ENCODE assay signal across 16 mouse cellular contexts in the genomic region with DNA sequence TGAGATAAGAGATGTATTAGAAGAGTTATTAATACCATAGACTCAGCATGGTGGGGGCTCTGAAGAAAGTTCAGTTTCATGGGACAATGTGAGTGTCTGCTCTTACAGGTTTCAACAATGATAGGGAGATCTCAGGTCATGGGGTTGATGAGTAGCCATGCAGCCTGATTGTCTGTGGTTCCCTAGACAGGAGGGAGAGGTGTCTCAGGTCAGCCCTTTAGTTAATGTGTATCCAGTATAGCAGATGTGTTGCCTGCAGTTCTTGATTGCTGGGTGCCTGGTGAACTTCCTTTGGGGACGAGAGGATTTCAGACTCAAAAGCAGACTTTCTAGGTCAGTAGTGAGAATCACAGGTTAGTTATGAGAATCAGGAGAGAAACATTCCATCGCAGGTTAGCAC. TPM values are rescaled to one million over a fixed set of nuclear protein-coding genes. Genes with fewer than 3 reads are reported as not detected.
"Had no signal": no experiment of that assay in that cellular context is flagged by ENCODE, and none has a peak within 500 bp of the region (broad histone marks: within the 10 kb centered on the region; RNA-seq: fewer than 3 reads in every experiment).

No protein-coding gene starts in this region.

- H3K36me3 ChIP-seq: limb, embryonic 15.5 days; neural tube, embryonic 15.5 days had no signal

- H3K4me3 ChIP-seq: limb, embryonic 15.5 days; myocyte; neural tube, embryonic 15.5 days had no signal

- H3K4me1 ChIP-seq: limb, embryonic 15.5 days; neural tube, embryonic 15.5 days had no signal

- H3K27ac ChIP-seq: limb, embryonic 15.5 days; neural tube, embryonic 15.5 days; stomach, postnatal 0 days had no signal

- DNase-seq: layer of hippocampus, adult 9-11 months; layer of hippocampus, postnatal 36 days; lung, adult 2 months; lung, postnatal 36 days; midbrain, embryonic 14.5 days; thymus, postnatal 4 days had no signal

- H3K9me3 ChIP-seq: limb, embryonic 15.5 days; neural tube, embryonic 15.5 days had no signal

- ATAC-seq: hindbrain, embryonic 16.5 days; inflammation-experienced regulatory T-cells, adult 6 months; intestine, postnatal 0 days; lung, postnatal 0 days had no signal

- H3K9ac ChIP-seq: limb, embryonic 15.5 days; neural tube, embryonic 15.5 days had no signal

- H3K27me3 ChIP-seq: limb, embryonic 15.5 days; neural tube, embryonic 15.5 days had no signal

- H3K4me2 ChIP-seq: limb, embryonic 15.5 days; neural tube, embryonic 15.5 days had no signal

RNA-seq across cellular contexts. Expression of a gene that starts 4.0 kb away (rescaled TPM):
- polyA plus RNA-seq: hindbrain, embryonic 16.5 days; inflammation-experienced regulatory T-cells, adult 6 months; limb, embryonic 11.5 days; limb, embryonic 15.5 days; lung, adult 2 months; lung, postnatal 0 days; midbrain, embryonic 14.5 days; myocyte; neural tube, embryonic 11.5 days; neural tube, embryonic 15.5 days; stomach, postnatal 0 days had no signal

RNA-seq across cellular contexts. Expression of a gene that starts 7.6 kb away (rescaled TPM):
- polyA plus RNA-seq: hindbrain, embryonic 16.5 days; inflammation-experienced regulatory T-cells, adult 6 months; limb, embryonic 11.5 days; limb, embryonic 15.5 days; lung, adult 2 months; lung, postnatal 0 days; midbrain, embryonic 14.5 days; myocyte; neural tube, embryonic 11.5 days; neural tube, embryonic 15.5 days had no signal

RNA-seq across cellular contexts. Expression of a gene that starts 19.3 kb away (rescaled TPM):
- polyA plus RNA-seq: hindbrain, embryonic 16.5 days; inflammation-experienced regulatory T-cells, adult 6 months; intestine, postnatal 0 days; limb, embryonic 11.5 days; lung, adult 2 months; lung, postnatal 0 days; midbrain, embryonic 14.5 days; myocyte; neural tube, embryonic 11.5 days; neural tube, embryonic 15.5 days had no signal

RNA-seq across cellular contexts. Expression of a gene that starts 45.2 kb away (rescaled TPM):
- polyA plus RNA-seq: hindbrain, embryonic 16.5 days; inflammation-experienced regulatory T-cells, adult 6 months; intestine, postnatal 0 days; limb, embryonic 11.5 days; midbrain, embryonic 14.5 days; myocyte; neural tube, embryonic 11.5 days; neural tube, embryonic 15.5 days; stomach, postnatal 0 days had no signal
